Mouse (Mus musculus) adrenal gland, postnatal 36 days (tissue): Measurements from ENCODE around the gene BC034090. TPM values are rescaled to one million over a fixed set of nuclear protein-coding genes. Genes with fewer than 3 reads are reported as not detected.
"Not testable (repeated sequence)": the region's sequence is repeated elsewhere in the genome, so short reads cannot be mapped to it uniquely, and the experiment has no call there.

Experiments
- DNase-seq, 2 experiments: peaks; one replicate each; pipeline ENCODE4 v3.0.0; 2021; ENCODE audit warnings: mixed read lengths in 1 of 2
- total RNA-seq, 2 experiments: library from RNA; stranded (reverse); gene quantifications; 2 replicates each; pipeline ENCODE4 v1.2.3; 2021

Gene BC034090
- total RNA-seq, 2 experiments from 2014 or later, result 23.8 to 39.7 TPM

- peak in 1 of 2 experiments; percentile 55 for DNase-seq
Measured at GRCm38 (mm10) chr1:155191671-155192070, 52.6 kb downstream of the BC034090 start.

- no peak for DNase-seq
Measured at GRCm38 (mm10) chr1:155191219-155191618, 53.0 kb downstream of the BC034090 start.

GRCm38 (mm10) chr1:155188656-155189055 lies 55.6 kb downstream of the BC034090 start:
- no peak for DNase-seq

GRCm38 (mm10) chr1:155184191-155184590 lies 60.1 kb downstream of the BC034090 start:
- no peak for DNase-seq

DNA sequence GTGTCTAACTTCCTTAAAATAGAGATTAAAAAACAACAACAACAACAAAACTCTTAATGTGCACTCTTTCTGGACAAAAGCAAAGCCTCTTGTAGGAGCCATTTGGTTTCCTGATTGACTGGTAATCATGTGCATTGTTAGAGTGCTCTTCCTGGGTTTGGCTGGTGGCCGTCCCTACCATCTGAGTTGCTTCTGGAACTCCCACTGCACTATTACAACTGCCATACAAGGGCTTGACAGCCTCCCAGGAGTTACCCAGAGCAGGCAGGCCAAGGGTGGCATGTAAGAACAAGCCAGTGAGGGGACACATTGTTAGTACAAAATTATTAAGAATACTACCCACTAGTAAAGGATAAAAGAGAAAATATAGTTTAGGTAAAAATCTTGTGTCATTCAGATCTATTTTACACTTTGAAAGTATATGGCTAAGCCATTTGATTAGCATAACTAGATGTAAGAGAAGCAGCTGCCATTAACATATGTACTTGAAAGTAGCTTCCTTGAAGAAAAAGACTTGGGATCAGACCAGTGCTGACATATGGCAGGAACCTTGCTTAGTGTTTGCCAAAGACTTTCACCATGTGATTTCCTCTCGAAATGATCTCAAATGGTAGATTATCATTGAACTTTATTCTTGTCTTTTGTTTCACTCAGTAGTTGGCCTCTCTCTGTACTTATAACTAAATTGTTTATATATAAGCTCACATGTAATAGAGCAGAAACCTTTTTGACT lies 65.9 kb downstream of the BC034090 start:
- DNase-seq, result no peak

- DNase-seq, result no peak
Measured at GRCm38 (mm10) chr1:155174424-155174823, 69.8 kb downstream of the BC034090 start.

DNA sequence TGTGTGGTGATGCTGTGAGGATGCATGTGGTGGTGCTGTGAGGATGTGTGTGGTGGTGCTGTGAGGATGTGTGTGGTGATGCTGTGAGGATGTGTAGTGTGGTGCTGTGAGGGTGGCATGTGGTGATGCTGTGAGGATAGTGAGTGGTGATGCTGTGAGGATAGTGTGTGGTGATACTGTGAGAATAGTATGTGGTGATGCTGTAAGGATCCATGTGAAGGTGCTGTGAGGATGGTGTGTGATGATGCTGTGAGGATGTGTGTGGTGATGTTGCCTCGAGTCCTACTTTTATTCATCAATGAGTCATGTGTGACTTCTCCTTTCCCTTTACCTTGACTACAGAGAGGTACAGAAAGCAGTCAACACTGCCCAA lies 70.6 kb downstream of the BC034090 start:
- DNase-seq, result not testable (repeated sequence)

DNA sequence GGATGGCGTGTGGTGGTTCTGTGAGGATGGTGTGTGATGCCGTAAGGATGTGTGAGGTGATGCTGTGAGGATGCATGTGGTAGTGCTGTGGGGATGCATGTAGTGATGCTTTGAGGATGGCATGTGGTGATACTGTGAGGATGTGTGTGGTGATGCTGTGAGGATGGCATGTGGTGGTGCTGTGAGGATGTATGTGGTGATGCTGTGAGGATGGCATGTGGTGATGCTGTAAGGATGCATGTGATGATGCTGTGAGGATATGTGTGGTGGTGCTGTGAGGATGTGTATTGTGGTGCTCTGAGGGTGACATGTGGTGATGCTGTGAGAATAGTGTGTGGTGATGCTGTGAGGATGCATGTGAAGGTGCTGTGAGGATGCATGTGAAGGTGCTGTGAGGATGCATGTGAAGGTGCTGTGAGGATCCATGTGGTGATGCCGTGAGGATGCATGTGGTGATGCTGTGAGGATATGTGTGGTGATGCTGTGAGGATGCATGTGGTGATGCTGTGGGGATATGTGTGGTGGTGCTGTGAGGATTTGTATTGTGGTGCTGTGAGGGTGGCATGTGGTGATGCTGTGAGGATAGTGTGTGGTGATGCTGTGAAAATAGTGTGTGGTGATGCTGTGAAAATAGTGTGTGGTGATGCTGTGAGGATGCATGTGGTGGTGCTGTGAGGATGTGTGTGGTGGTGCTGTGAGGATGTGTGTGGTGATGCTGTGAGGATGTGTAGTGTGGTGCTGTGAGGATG lies 71.2 kb downstream of the BC034090 start:
- no peak for DNase-seq

DNA sequence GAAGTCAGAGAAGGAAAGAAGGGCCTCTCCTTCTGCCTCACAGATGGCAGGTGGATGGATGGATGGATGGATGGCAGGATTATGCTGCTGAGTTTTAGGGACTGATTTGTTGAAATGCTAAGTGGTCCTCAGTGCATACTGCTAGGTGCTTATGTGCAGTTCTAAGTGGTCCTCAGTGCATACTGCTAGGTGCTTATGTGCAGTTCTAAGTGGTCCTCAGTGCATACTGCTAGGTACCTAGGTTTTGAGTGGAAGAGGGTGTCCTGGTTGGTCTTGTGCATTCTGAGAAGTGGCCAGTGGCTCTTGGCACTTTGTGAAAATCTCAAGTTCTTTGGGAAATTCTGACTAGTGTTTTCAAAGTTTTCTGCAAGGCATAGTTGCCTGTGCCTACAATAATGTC lies 74.3 kb downstream of the BC034090 start:
- DNase-seq, result no peak

GRCm38 (mm10) chr1:155167453-155167852 lies 76.8 kb downstream of the BC034090 start:
- DNase-seq, result no peak

Other genes with a start within 250 kb of the BC034090 start
- 10 to 100 TPM in 1 of 2 experiments, 1 to 10 TPM in 1; 6.1 to 10.4 TPM for gene Ier5, start 144.8 kb downstream of the BC034090 start, total RNA-seq
- gene Mr1, start 97.6 kb downstream of the BC034090 start, total RNA-seq, result 10 to 100 TPM; 20.2 to 27.0 TPM
- 10 to 100 TPM; 53.6 to 57.3 TPM for gene Stx6, start 85.7 kb downstream of the BC034090 start, total RNA-seq
- gene Xpr1, start 173.0 kb upstream of the BC034090 start, total RNA-seq, result 10 to 100 TPM; 43.5 to 49.2 TPM